Mouse (Mus musculus) liver, postnatal 0 days (tissue): ENCODE results near the gene Tmem81.

Experiments used
- CTCF ChIP-seq: sonication (generic); IDR thresholded peaks from 2 replicates; pipeline ENCODE4 v1.5.1; 2016; ENCODE audit warnings: antibody characterized with exemption, low read depth
- EP300 ChIP-seq: IDR thresholded peaks from 2 replicates; pipeline ENCODE4 v1.6.1; 2016; ENCODE audit warnings: antibody characterized with exemption, low read depth, mild to moderate bottlenecking

DNA sequence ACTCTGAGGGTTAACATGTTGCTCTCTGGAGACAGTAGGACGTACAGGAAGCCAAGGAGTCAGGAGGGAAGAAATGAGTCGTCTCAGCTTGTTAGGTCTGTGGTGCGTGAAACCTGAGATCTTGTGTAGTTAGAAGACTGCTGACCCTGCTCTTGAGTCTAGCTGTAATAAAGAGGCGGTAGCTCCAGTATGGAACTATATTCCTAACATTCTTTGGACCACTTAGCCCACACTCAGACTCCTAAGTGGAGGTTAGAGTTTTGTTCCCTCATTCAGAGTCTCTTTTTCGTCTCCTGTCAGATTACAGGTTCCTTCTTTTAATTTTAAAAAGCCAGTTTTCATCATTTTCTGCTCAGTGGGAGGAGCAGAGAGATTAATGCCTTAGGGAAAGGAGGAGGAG lies 41.4 kb upstream of the Tmem81 start:
- TF ChIP-seq CTCF (no peak), EP300 (no peak)
